Mouse (Mus musculus): ENCODE measurements at regions not wholly inside any gene's neighbourhood (a gene's known extent, or its start where the extent isn't known, plus 50 kb on each side); places are given as distances from the start of the nearest gene placed in this dataset.
A peak's percentile ranks its signal among the peaks of the same experiment; 100 is the strongest.

DNA sequence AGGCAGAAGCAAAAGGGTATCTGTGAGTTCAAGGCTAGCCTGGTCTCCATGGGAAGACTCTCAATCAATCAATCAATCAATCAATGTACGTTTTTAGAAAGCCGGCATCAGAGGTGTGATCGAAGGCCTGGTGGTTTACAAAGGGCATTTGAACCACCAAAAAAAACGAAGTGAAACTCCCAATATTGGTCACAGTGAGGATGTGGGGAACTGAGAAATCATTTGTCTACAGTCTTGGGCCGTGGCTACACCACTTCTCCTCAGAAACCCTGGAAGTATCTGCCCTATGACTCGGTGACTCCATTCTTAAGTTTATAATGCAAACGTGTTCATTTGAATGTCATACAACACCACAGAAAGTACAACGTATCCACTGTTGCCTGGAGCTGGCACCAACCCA, 78.6 kb downstream of the Vegfa start:
- no peak for TF ChIP-seq POLR2A (IDR thresholded peaks at IDR 0.05; ENCODE audit: low read depth, low read length)
- no peak for TF ChIP-seq CTCF (conservative IDR thresholded peaks at IDR 0.05; ENCODE audit: insufficient read depth, insufficient read length, low read depth, low read length)
- no peak overlapping the region for H3K27ac ChIP-seq (ENCODE audit: insufficient read depth, low read depth, low read length)
- no peak overlapping the region for H3K4me3 ChIP-seq (ENCODE audit: insufficient read depth, low read depth, low read length)
- H3K27me3 ChIP-seq (replicated peaks; ENCODE audit: control insufficient read depth, insufficient read depth, low read length): no peaks in the 10 kb centered on the region
- no peak for DNase-seq
- no peaks in the 10 kb centered on the region for H3K36me3 ChIP-seq (ENCODE audit: control insufficient read depth, insufficient read depth, low read length)
- WGBS: 85% methylated on average over 8 of the region's 8 CpGs
- peaks cover 5% of the 10 kb centered on the region; the same call in 1 of the 2 replicates for H3K4me1 ChIP-seq (ENCODE audit: control insufficient read depth, insufficient read depth, low read length)

- no peaks in the 10 kb centered on the region for H3K36me3 ChIP-seq (ENCODE audit: control insufficient read depth, insufficient read depth, low read length)
- no peaks in the 10 kb centered on the region for H3K27me3 ChIP-seq (replicated peaks; ENCODE audit: control insufficient read depth, insufficient read depth, low read length)
- TF ChIP-seq CTCF (conservative IDR thresholded peaks at IDR 0.05; ENCODE audit: insufficient read depth, insufficient read length, low read depth, low read length) (no peak), POLR2A (IDR thresholded peaks at IDR 0.05; ENCODE audit: low read depth, low read length) (no peak)
- DNase-seq: peak; percentile 61
- H3K27ac ChIP-seq (ENCODE audit: insufficient read depth, low read depth, low read length): no peak overlapping the region
- H3K4me3 ChIP-seq (ENCODE audit: insufficient read depth, low read depth, low read length): no peak overlapping the region
- H3K4me1 ChIP-seq (ENCODE audit: control insufficient read depth, insufficient read depth, low read length): no peaks in the 10 kb centered on the region
- WGBS: 52% methylated on average over 9 of the region's 9 CpGs
These were observed 81.5 kb downstream of the Vegfa start for GRCm38 (mm10) chr17:45950533-45951164.

DNA sequence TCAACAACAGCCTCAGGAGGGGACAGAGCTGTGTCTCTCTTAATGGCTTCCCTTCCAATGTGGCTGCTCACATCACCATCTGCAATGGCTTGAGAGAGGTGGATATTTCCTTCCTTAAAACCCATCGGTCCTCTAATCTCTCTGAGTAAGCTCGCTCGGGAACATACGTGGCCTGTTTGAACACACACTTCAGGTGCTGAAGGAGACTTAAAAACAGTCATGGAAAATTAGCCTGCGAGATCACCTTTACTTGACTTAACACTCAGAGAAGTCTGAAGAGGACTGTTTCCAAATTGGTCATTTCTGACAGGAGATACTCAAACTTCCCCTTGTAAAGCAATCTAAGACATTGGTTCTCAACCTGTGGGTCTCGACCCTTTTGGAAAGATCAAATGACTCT, 83.0 kb downstream of the Vegfa start:
- H3K27me3 ChIP-seq (replicated peaks; ENCODE audit: control insufficient read depth, insufficient read depth, low read length): no peaks in the 10 kb centered on the region
- no peak for DNase-seq
- H3K36me3 ChIP-seq (ENCODE audit: control insufficient read depth, insufficient read depth, low read length): no peaks in the 10 kb centered on the region
- TF ChIP-seq POLR2A (IDR thresholded peaks at IDR 0.05; ENCODE audit: low read depth, low read length): no peak
- no peak for TF ChIP-seq CTCF (conservative IDR thresholded peaks at IDR 0.05; ENCODE audit: insufficient read depth, insufficient read length, low read depth, low read length)
- WGBS: 91% methylated on average over 6 of the region's 6 CpGs
- no peak overlapping the region for H3K4me3 ChIP-seq (ENCODE audit: insufficient read depth, low read depth, low read length)
- 0 out of 2 replicates have a peak, but pooled peaks cover 2% of the 10 kb centered on the region for H3K4me1 ChIP-seq (ENCODE audit: control insufficient read depth, insufficient read depth, low read length)
- H3K27ac ChIP-seq (ENCODE audit: insufficient read depth, low read depth, low read length): no peak overlapping the region

GRCm38 (mm10) chr17:45948314-45948935, 83.7 kb downstream of the Vegfa start:
- Histone ChIP-seq H3K27ac (ENCODE audit: insufficient read depth, low read depth, low read length) (no peak overlapping the region), H3K36me3 (ENCODE audit: control insufficient read depth, insufficient read depth, low read length) (no peaks in the 10 kb centered on the region), H3K4me3 (ENCODE audit: insufficient read depth, low read depth, low read length) (no peak overlapping the region), H3K27me3 (replicated peaks; ENCODE audit: control insufficient read depth, insufficient read depth, low read length) (no peaks in the 10 kb centered on the region), H3K4me1 (ENCODE audit: control insufficient read depth, insufficient read depth, low read length) (0 out of 2 replicates have a peak, but pooled peaks cover 2% of the 10 kb centered on the region)
- no peak for TF ChIP-seq CTCF (conservative IDR thresholded peaks at IDR 0.05; ENCODE audit: insufficient read depth, insufficient read length, low read depth, low read length)
- no peak for TF ChIP-seq POLR2A (IDR thresholded peaks at IDR 0.05; ENCODE audit: low read depth, low read length)
- DNase-seq: no peak
- 88% methylated on average over 5 of the region's 5 CpGs for WGBS

- Histone ChIP-seq H3K36me3 (ENCODE audit: control insufficient read depth, insufficient read depth, low read length) (no peaks in the 10 kb centered on the region), H3K4me3 (ENCODE audit: insufficient read depth, low read depth, low read length) (no peak overlapping the region), H3K4me1 (ENCODE audit: control insufficient read depth, insufficient read depth, low read length) (peaks cover 2% of the 10 kb centered on the region; the same call in 1 of the 2 replicates), H3K27ac (ENCODE audit: insufficient read depth, low read depth, low read length) (no peak overlapping the region), H3K27me3 (replicated peaks; ENCODE audit: control insufficient read depth, insufficient read depth, low read length) (no peaks in the 10 kb centered on the region)
- TF ChIP-seq CTCF (conservative IDR thresholded peaks at IDR 0.05; ENCODE audit: insufficient read depth, insufficient read length, low read depth, low read length) (no peak), POLR2A (IDR thresholded peaks at IDR 0.05; ENCODE audit: low read depth, low read length) (no peak)
- WGBS: 53% methylated on average over 3 of the region's 3 CpGs
- DNase-seq: peak; percentile 78
These were observed 87.2 kb downstream of the Vegfa start for GRCm38 (mm10) chr17:45945005-45945404.

DNA sequence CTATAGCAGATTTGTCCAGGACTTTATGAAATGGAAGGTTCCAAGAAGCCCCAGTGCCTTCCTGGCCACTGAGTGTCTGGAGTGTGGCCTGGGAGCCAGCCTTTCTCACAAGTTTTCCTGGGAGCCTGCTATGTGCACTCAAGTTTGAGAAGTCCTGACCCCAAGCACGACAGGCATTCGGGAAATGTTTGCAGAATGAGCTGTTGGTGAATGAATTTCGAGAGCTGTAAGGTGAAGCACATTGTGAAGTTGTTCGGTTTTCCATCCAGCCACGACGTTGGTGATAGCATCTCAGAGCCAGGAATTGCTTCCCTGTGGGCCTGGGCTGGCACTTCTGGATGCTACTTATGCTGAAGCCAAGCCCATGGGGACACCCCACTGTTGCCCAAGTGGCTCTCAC, 88.9 kb downstream of the Vegfa start:
- Histone ChIP-seq H3K4me3 (ENCODE audit: insufficient read depth, low read depth, low read length) (no peak overlapping the region), H3K27me3 (replicated peaks; ENCODE audit: control insufficient read depth, insufficient read depth, low read length) (no peaks in the 10 kb centered on the region), H3K36me3 (ENCODE audit: control insufficient read depth, insufficient read depth, low read length) (no peaks in the 10 kb centered on the region), H3K4me1 (ENCODE audit: control insufficient read depth, insufficient read depth, low read length) (peaks cover 2% of the 10 kb centered on the region; the same call in 1 of the 2 replicates), H3K27ac (ENCODE audit: insufficient read depth, low read depth, low read length) (no peak overlapping the region)
- peak; percentile 55 for DNase-seq
- WGBS: 36% methylated on average over 6 of the region's 6 CpGs
- no peak for TF ChIP-seq POLR2A (IDR thresholded peaks at IDR 0.05; ENCODE audit: low read depth, low read length)
- no peak for TF ChIP-seq CTCF (conservative IDR thresholded peaks at IDR 0.05; ENCODE audit: insufficient read depth, insufficient read length, low read depth, low read length)

GRCm38 (mm10) chr17:45941890-45942375, 90.2 kb downstream of the Vegfa start:
- Histone ChIP-seq H3K4me3 (ENCODE audit: insufficient read depth, low read depth, low read length) (no peak overlapping the region), H3K27me3 (replicated peaks; ENCODE audit: control insufficient read depth, insufficient read depth, low read length) (no peaks in the 10 kb centered on the region), H3K36me3 (ENCODE audit: control insufficient read depth, insufficient read depth, low read length) (no peaks in the 10 kb centered on the region), H3K27ac (ENCODE audit: insufficient read depth, low read depth, low read length) (no peak overlapping the region), H3K4me1 (ENCODE audit: control insufficient read depth, insufficient read depth, low read length) (peaks cover 2% of the 10 kb centered on the region; the same call in 1 of the 2 replicates)
- DNase-seq: no peak
- WGBS: 51% methylated on average over 4 of the region's 4 CpGs
- TF ChIP-seq CTCF (conservative IDR thresholded peaks at IDR 0.05; ENCODE audit: insufficient read depth, insufficient read length, low read depth, low read length) (no peak), POLR2A (IDR thresholded peaks at IDR 0.05; ENCODE audit: low read depth, low read length) (no peak)

Data from kidney, adult 2 months (tissue).